Mouse (Mus musculus) mesoderm, embryonic 11.5 days (tissue): ENCODE measurements around the gene Wdr62.

Experiments used
- DNase-seq: peaks from one replicate; pipeline ENCODE4 v3.0.0-alpha.2; 2012; ENCODE audit warnings: low read depth, low spot score

The Wdr62 gene

DNA sequence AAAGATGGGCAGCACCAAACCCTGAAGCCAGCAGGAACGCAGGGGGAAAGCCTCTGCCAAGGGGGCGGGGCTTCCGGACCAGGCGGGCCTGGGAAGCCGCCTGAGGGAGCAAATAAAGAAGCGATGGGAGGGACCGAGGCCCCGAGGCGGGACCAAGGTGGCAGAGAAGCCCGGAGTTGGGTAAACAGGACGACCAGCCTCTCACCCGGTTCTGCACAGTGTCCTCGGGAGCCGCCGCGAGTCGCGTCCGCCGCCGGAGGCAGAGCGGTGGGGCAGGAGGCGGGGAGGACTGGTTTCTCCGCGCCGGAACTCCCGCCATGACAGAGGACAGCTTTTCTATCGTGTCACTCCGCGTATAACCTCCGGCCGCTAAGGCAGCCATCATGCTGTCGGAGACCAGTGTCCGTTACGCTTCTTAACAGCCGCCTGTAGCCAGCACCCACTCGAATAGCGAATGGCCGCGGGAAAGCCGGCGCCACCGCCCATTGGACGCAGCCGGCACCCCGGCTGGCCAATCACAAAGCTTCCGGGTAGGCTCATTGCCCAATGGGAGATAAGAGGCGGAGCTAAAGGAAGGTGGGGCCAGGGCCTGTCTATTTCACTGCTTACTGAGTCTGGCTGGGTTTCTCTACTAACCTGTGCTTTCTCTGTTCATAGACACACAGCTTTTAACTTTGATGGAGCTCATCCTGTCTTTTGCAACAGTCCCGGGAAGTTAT, at the start of gene Wdr62, which contains the start of gene Thap8:
Gene Wdr62, minus strand, starts transcription at position 469 of the 719 bp plus-strand sequence.
Gene Thap8, plus strand, starts transcription at position 144 of the 719 bp plus-strand sequence.
- DNase-seq, result peak; percentile 96

DNA sequence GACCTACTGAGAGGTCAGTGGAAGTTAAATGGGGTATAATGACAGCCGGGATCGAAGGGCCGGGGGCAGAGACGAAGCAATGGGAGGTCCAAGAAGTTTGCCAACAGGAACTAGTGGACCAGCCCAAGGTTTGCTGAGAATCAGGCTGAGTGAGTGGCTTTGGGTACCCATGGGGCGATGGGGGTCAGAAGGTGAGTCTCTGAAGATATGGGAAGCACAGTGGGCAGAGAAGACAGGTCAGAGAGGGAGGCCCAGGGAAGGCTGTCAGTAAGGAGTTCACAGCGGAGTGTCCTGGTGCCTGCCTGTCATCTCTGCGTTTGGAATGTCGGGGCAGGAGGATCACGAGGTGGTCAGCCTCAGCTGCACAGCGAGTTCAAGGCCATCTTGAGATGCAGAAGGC, 48.2 kb upstream of the Wdr62 start:
- DNase-seq, result no peak

DNA sequence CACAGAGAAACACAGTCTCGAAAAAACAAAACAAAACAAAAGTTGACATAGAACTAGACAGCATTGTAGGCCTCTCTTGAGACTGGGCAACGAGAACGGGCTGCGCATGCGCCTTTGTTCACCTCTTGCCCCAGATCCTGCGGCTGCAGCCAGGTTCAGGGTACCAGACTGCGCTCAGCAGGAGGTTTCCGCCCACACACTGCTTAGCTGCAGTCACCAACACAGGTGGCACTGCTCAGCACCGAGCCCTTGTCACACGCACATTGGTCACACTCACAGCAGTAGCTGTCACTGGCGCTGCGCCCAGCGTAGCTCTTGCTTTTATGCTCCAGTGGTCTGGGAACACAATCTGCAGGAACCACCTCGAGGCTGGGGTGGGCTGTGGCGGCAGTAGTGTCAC, 46.9 kb upstream of the Wdr62 start:
- no peak for DNase-seq

DNA sequence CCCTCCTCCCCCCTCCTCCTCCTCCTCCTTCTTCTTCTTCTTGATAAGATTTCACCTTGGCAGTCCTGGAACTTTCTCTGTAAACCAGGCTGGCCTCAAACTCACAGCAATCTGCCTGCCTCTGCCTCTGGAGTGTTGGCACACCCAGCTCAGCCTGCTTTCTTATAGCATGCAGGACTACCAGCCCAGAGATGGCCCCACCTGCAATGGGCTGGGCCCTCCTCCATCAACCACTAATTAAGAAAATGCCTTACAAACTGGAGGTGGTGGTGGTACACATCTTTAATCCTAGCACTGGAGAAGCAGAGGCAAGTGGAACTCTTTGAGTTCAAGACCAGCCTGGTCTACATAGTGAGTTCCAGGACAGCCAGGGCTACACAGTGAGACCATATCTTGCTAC, 46.2 kb upstream of the Wdr62 start:
- DNase-seq, result no peak

DNA sequence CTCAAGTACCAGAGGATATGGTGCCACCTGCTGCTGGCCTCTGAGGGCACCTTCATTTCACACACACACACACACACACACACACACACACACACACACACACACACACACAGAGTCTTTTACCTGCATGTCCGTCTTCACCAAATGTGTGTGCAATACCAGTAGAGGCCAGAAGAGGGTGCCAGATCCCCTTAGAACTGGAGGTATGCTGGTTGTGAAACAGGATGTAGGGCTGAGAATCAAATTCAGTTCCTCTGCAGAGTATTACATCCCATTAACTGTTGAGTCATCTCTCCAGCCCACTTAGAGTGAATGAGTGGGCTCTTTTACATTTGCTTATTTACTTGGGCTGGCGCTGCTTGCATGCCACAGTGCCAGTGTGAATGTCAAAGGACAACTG, 45.1 kb upstream of the Wdr62 start:
- peak; percentile 69 for DNase-seq

DNA sequence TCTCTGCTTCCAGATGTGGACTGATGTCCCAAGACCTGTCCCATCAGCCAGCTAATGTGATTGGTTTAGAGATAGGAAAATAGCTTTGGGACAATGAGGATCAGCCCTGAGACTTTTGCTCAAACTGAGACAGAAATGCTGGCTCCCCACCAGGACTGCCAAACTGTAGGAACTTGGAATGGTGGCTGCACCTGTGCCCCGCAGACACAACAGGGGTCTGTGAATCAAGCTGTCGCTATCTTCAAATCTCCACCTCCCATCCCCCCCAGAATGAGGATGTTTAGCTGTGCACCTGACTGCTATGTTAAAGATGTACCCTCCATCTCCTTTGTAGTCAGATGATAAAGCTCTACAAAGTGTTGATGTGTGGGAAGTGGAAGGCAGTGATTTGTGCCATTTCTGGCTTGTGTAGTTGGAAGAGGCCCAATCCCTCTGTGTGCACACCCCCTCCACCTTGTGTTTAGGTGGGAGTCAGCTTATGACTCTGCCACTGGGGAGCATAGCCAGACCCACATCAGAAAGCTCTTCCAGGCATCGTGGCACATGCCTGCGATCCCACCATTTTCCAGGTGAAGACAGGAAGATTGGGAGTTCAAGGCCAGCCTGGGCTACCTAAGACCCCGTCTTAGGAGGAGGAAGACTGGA, 44.2 kb upstream of the Wdr62 start:
- DNase-seq, result no peak

DNA sequence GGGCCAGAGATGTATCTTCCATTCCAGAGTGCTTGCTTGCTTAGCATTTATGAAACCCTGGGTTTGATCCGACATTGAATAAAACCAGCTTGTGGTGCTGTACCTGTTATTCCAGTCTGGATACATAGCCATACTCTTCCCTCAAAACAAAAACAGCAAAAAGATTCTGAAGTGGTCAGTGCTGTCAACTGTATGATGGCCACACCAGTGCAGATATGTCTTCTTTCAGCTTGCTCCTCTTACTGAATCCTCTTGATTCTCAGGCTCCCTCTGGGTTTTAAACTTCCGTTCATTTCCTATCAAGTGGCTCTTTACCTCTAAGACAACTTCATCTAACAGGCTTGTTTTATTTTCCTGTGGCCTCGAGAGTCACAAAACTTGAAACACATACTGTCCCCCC, 43.6 kb upstream of the Wdr62 start, which contains the start of gene Sdhaf1:
Gene Sdhaf1, minus strand, starts transcription at position 101 of the 400 bp plus-strand sequence.
- DNase-seq, result no peak

DNA sequence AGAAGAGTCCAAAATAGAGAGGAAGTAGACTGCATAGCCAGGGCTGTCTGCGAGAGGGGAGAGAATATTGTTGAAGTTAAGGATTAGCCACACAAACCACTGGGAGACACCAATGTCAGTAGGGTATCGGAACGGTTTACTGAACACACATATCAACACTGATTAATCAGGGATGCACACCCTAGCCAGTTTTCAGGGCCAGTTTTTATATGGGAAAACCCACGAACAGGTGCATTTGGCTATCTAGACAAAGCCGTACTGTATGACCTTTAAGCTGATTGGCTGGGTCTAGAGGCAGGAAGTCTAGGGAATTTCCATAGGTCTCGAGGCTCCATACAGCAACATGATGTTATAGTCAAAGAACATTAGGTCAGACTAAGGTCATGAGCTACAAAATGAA, 42.6 kb upstream of the Wdr62 start:
- no peak for DNase-seq

DNA sequence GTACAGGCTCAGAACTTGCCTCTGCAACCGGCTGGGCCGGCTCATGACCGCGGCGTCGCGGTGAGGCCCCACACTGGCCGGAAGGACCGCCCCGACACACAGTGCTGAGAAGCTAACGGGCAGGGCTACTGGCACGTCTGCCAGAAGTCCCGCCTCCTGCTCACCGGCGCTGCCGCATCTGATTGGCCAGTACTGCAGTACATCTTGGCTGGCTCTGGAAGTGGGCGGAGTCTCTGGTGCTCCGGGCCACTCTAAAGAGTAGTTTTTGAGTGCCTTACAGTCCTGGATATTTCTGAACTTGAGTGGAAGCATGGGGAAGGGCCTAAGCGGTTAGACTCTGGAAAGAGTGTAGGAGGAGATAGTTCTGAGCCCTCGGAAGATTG, 42.1 kb upstream of the Wdr62 start:
- DNase-seq, result peak; percentile 97

DNA sequence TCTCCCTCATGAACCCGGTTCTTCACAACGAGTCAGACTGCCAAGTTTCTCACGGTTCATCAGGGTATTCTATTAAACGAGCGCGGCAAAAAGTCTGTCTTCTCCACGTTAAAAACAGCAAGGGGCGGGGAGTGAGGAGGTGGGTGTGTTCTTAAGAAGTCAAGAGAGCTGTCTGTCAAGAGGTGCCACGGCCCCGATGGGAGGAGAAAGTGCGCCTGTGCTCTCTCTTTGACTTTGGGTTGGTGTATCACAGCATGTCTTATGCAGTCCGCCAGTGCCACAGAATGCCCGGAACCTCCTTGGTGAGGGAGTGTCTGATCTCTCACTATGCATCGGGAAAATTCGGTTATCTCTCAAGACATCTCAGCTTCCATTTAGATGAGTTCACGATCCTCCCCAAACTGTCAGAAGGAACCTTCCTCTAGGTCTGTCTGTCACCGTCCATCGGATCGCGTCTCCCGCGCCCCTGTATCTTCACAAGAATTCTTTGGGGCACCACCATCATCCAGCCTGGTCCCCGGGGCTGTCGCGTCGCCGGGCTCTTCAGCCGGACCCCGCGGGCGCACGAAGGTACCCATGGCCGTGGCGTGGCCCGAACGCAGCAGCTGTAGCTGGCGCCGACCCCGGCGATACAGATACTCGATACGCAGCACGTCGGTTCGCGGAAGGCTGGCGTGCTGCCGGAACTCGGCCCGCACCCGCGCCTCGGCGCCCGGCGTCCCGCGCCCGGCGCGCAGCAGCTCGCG, 41.5 kb upstream of the Wdr62 start, which contains the start of gene E130208F15Rik:
Gene E130208F15Rik, plus strand, starts transcription at position 202 of the 746 bp plus-strand sequence.
- peak; percentile 41 for DNase-seq

DNA sequence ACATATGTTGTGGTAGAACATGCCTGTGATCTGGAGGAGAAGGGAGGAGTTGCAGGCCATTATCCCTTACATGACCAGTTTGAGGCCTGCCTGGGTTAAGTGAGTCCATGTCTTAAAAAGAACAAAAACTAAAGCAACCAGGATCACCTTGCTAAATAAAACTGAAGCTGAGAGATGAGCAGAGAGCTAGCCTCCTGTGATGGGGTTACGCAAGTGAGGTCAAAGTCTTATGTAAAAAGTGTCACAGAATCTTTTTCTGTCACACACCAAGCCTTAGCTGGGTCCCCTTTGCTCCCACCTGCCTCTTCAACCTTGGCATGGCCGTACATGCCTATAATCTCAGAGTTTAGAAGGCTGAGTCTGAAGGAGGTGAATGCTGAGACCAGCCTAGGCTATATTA, 40.7 kb upstream of the Wdr62 start:
- no peak for DNase-seq

DNA sequence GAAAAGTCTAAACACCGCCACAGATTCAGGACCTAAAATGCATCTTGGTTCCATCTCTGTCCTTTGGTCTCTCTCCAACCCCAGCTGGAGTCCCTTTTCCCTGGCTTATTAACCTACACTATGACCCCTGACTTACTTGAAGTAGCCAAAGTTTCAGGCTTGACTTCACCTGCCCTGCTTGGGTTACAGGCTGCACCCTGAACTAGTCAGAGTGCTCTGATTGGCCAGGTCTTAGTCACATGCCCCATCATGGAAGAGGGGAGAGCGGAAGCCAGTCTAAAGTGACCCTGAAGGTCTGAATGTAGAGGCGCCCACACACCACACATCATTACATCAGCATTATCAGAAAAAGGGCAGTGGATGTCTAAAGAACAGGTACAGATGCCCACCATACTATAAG, 37.9 kb upstream of the Wdr62 start:
- no peak for DNase-seq

DNA sequence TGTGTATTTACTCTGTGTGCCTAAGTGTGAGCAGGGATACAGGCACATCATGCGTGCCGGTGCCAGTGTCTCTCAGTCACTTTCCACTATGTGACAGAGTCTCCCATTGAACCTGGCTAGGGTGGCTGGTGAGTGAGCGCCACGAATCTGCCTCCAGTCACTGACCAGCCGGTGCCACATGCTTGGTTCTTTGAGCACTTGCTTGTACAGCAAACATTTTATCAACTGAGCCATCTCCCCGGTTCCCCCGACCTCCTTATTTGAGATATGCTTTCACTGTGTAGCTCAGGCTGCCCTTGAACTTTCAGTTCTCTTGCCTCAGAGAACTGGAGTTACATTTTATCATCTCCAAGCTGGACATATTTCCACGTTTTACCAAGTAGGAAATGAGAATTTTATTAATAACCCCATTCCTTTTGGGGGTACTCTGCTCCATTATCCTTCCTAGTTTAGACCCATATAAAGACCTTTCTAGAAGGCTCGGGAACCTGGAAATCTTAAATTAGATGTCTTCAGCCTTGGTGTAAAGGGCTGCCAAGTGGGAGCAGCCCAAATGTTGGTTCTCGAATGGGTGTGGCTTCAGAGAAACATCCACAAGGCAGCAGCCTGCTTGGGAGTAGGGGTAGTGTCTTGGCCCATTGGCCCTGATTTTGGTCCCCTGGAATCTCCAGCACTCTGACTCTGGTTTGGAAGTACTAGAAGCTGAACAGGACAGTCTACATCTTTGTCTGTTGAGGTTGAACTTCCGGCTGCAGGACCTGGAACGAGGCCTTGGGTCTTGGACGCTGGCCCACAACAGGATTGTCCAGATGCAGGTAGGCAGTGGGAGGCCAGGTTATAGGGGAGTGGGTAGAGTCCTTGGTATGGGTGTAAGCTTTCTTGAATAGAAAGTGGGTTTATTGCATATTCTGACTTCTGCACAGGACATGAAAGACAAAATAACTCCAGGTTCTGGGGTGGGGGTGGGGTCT, 35.6 kb upstream of the Wdr62 start:
- no peak for DNase-seq

DNA sequence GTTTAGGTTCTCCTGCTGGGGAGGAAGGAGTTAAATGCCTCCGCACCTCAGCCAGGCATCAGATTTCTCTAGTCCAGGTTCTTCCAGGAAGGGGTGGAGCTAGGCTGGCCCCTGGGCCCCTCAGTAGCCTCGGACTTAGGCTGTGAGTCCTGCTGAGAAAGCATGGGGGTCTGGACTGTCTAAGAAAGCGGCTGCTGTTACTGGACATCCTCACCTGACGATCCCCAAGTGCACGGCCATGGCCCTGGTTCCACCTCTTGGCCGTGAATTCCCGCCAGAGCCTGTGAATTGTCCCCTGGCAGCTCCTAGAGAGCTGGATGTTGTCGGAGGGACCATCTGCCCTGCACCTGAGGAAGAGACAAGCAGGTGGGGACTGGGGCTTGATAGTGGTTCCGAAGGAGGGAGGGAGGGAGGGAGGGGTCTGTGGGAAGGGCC, 34.5 kb upstream of the Wdr62 start, which contains the start of gene Syne4:
Gene Syne4, plus strand, starts transcription at position 87 of the 435 bp plus-strand sequence.
- peak; percentile 58 for DNase-seq

DNA sequence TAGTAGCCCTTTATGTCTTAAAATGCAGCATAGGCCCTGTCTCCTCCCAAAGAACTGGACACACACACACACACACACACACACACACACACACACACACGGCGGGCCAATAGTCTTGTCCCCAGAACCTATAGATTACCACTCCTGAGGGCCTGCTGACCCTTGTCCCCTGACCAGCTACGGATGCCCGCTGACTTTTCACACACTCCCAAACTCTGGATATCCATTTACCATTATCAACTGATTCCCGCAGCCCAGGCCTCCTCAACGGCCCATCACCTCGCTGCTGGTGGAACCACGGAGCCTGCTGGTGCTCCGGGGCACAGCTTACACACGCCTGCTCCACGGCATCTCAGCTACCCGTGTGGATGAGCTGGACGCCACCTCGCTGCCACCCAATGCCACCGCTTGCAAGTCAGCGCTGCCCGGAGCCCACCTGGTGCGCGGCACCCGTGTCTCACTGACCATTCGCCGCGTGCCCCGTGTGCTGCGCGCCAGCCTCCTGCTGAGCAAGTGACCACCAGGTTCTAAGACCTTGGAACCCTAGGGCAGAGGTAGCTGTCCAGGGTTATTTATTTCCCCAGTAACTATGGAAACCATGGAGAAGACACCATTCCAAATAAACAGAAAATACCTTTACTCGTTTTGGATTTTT, 33.6 kb upstream of the Wdr62 start:
- DNase-seq, result no peak

DNA sequence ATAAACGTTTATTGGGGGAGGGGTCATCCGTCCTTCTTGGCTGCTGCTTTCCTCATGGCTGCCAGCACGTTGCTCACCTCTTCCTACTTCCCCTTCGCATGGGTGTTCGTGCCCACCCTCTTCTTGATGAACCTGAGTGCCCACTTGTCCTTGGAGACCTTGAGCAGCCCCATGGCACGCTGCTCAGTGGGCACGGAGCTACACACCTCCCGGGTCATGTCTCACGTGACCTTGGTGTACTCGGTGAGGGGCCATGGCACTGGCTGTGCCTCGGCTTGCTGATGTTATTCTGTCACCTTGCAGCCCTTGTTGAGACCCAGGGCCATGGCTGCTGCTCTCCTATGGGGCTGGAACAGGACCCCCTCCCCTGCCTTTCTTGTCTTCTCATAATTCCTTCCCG, 29.9 kb upstream of the Wdr62 start:
- no peak for DNase-seq

DNA sequence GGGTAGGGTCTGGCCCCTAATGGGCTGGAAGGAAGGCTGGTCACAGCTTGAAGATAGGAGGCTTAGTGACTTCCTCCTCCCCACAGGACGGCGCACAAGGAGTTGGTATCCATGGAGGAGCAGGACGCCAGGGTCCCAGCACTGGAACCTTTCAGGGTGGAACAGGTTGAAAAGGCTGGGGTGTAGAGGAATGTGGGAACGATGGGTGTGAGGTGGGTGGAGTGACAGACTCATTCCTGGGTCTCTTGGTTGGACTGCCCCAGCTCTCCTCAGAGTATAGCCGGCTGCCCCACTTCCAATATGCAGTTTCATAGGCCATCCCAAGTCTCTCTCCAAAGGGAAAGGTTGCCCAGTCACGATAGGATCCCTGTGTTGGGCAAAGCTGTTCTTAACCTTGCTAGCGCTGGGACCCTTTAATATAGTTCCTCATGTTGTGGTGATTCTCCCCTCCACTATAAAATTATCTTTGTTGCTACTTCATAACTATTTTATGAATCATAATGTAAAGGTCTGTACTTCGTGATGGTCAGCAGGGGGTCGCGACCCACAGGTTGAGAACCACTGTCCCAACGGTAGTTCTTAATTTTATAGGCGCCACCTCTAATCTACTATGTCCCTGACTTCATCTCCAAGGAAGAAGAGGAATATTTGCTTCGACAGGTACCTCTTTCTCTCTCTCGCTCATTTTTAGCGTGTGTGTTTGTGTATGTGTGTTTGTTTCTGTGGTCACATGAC, 29.3 kb upstream of the Wdr62 start:
- DNase-seq, result no peak

DNA sequence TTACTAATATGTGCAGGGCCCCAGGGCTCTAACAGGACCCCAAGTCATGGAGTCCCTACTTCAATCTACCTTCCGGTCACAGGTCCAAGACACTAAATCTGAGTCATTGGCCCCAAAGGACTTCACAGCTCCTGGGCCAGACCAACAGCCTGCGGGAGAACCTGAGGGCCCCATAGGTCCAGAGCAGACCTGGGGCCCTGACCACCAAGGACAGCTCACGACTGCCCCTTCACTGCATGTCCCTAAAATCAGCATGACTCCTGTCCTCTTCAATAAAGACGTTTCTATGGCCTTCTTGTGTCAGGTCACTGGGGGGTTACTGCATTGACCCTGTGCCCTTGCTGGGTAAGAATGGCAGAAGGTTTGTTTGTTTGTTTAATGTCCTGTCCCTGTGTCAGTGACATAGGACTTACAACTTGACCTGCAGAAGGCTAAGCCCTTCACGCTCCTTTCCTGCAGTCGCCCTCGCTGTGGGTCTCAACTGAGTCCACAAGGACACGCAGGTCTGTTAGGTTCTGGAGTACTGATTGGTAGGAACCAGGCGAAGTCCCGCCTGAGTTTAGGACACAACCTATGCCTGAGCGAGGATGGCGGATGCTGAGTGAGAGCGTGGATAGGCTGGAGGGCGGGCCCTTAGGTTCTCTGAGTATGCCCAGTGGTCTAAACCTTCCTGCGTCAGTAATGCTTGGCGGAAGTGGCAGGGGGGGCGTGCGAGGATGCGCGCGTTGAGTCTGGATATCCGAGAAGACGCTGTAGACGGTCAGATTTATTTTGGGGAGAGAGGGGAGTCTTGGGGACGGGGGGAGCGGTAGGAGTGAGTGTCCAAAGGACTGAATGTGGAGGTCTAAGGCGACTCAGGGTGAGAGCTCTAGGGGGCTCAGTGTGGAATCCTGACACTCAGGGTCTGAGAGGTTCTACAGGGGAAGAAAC, 28.1 kb upstream of the Wdr62 start, which contains the start of gene Alkbh6:
Gene Alkbh6, plus strand, starts transcription at position 642 of the 930 bp plus-strand sequence.
- peak; percentile 95 for DNase-seq
